Mouse (Mus musculus) kidney, embryonic 15.5 days (tissue): ENCODE measurements at regions not wholly inside any gene's neighbourhood (a gene's known extent, or its start where the extent isn't known, plus 50 kb on each side); places are given as distances from the start of the nearest gene placed in this dataset.

Experiments
- ATAC-seq: fragments of 200-750 bp; cut with Nextera tagmentation; replicated peaks from 2 replicates; pipeline ENCODE4 v1.8.0; 2017; ENCODE audit warnings: moderate TSS enrichment; ENCODE audit not compliant: low FRiP score
- H3K27ac ChIP-seq: fragments of 300-500 bp; sonication (generic); 2 replicates; pipeline ENCODE4 v1.5.1; 2015; ENCODE audit warnings: mild to moderate bottlenecking, inconsistent platforms
- H3K27me3 ChIP-seq: fragments of 300-500 bp; sonication (generic); 2 replicates; pipeline ENCODE4 v1.6.1; 2015; ENCODE audit warnings: inconsistent platforms
- H3K36me3 ChIP-seq: fragments of 300-500 bp; sonication (generic); 2 replicates; pipeline ENCODE4 v1.6.1; 2015; ENCODE audit warnings: inconsistent platforms
- H3K4me1 ChIP-seq: fragments of 300-500 bp; sonication (generic); 2 replicates; pipeline ENCODE4 v1.6.1; 2015; ENCODE audit warnings: inconsistent platforms
- H3K4me2 ChIP-seq: fragments of 300-500 bp; sonication (generic); 2 replicates; pipeline ENCODE4 v1.6.1; 2015; ENCODE audit warnings: moderate library complexity, mild to moderate bottlenecking, inconsistent platforms
- H3K4me3 ChIP-seq: fragments of 300-500 bp; sonication (generic); replicated peaks from 2 replicates; pipeline ENCODE4 v1.5.1; 2015; ENCODE audit warnings: mild to moderate bottlenecking, inconsistent platforms
- H3K9ac ChIP-seq: fragments of 300-500 bp; sonication (generic); 2 replicates; pipeline ENCODE4 v1.6.1; 2015; ENCODE audit warnings: mild to moderate bottlenecking, inconsistent platforms
- H3K9me3 ChIP-seq: fragments of 300-500 bp; sonication (generic); replicated peaks from 2 replicates; pipeline ENCODE4 v1.6.1; 2016; ENCODE audit warnings: inconsistent platforms
- WGBS: fragments of 180-500 bp; shearing (Covaris S2); methylation state at CpG from one replicate; pipeline ENCODE4 v1.1.7; 2015; ENCODE audit warnings: mixed read lengths; 5-methylcytosine and 5-hydroxymethylcytosine counted together

GRCm38 (mm10) chr3:62985033-62985432 lies 256.3 kb upstream of the Mme start:
- ATAC-seq, result no peak
- H3K4me1 ChIP-seq, result peaks cover 4% of the 10 kb centered on the region; the same call in 1 of the 2 replicates
- H3K4me2 ChIP-seq, result no peak overlapping the region
- no peaks in the 10 kb centered on the region for H3K27me3 ChIP-seq
- 55% methylated on average over 4 of the region's 4 CpGs for WGBS
- H3K36me3 ChIP-seq, result no peaks in the 10 kb centered on the region
- no peak overlapping the region for H3K27ac ChIP-seq
- H3K9ac ChIP-seq, result no peak overlapping the region
- H3K4me3 ChIP-seq, result no peak overlapping the region
- no peaks in the 10 kb centered on the region for H3K9me3 ChIP-seq

- Histone ChIP-seq H3K36me3 (no peaks in the 10 kb centered on the region), H3K4me1 (no peaks in the 10 kb centered on the region), H3K9me3 (no peaks in the 10 kb centered on the region), H3K4me3 (no peak overlapping the region), H3K4me2 (no peak overlapping the region), H3K9ac (no peak overlapping the region), H3K27me3 (no peaks in the 10 kb centered on the region), H3K27ac (no peak overlapping the region)
- WGBS, result 88% methylated on average over 1 of the region's 1 CpGs
- ATAC-seq, result no peak
These were observed 264.4 kb upstream of the Mme start for GRCm38 (mm10) chr3:62976906-62977305.

GRCm38 (mm10) chr3:62963244-62963643 lies 278.1 kb upstream of the Mme start:
- Histone ChIP-seq H3K36me3 (no peaks in the 10 kb centered on the region), H3K27ac (no peak overlapping the region), H3K4me1 (no peaks in the 10 kb centered on the region), H3K9ac (no peak overlapping the region), H3K9me3 (no peaks in the 10 kb centered on the region), H3K4me2 (no peak overlapping the region), H3K4me3 (no peak overlapping the region), H3K27me3 (no peaks in the 10 kb centered on the region)
- 42% methylated on average over 1 of the region's 1 CpGs for WGBS
- ATAC-seq, result no peak

GRCm38 (mm10) chr3:62962608-62963007 lies 278.7 kb upstream of the Mme start:
- Histone ChIP-seq H3K4me3 (no peak overlapping the region), H3K9me3 (no peaks in the 10 kb centered on the region), H3K27me3 (no peaks in the 10 kb centered on the region), H3K4me2 (no peak overlapping the region), H3K27ac (no peak overlapping the region), H3K9ac (no peak overlapping the region), H3K4me1 (no peaks in the 10 kb centered on the region), H3K36me3 (no peaks in the 10 kb centered on the region)
- WGBS, result 42% methylated on average over 4 of the region's 4 CpGs
- ATAC-seq, result no peak

- no peak overlapping the region for H3K27ac ChIP-seq
- ATAC-seq, result no peak
- H3K9ac ChIP-seq, result no peak overlapping the region
- no peak overlapping the region for H3K4me3 ChIP-seq
- no peaks in the 10 kb centered on the region for H3K4me1 ChIP-seq
- no peaks in the 10 kb centered on the region for H3K9me3 ChIP-seq
- H3K27me3 ChIP-seq, result no peaks in the 10 kb centered on the region
- no peak overlapping the region for H3K4me2 ChIP-seq
- no peaks in the 10 kb centered on the region for H3K36me3 ChIP-seq
These were observed 296.0 kb upstream of the Mme start for GRCm38 (mm10) chr3:62945356-62945755.

GRCm38 (mm10) chr3:62938601-62939000 lies 302.7 kb upstream of the Mme start:
- Histone ChIP-seq H3K27me3 (no peaks in the 10 kb centered on the region), H3K36me3 (no peaks in the 10 kb centered on the region), H3K4me3 (no peak overlapping the region), H3K4me1 (no peaks in the 10 kb centered on the region), H3K4me2 (no peak overlapping the region), H3K9me3 (no peaks in the 10 kb centered on the region), H3K9ac (no peak overlapping the region), H3K27ac (no peak overlapping the region)
- 78% methylated on average over 1 of the region's 1 CpGs for WGBS
- ATAC-seq, result no peak

- H3K4me2 ChIP-seq, result no peak overlapping the region
- no peak overlapping the region for H3K27ac ChIP-seq
- H3K9ac ChIP-seq, result no peak overlapping the region
- H3K9me3 ChIP-seq, result no peaks in the 10 kb centered on the region
- no peaks in the 10 kb centered on the region for H3K4me1 ChIP-seq
- ATAC-seq, result no peak
- H3K27me3 ChIP-seq, result no peaks in the 10 kb centered on the region
- no peak overlapping the region for H3K4me3 ChIP-seq
- H3K36me3 ChIP-seq, result no peaks in the 10 kb centered on the region
- 9% methylated on average over 1 of the region's 1 CpGs for WGBS
These were observed 316.9 kb upstream of the Mme start for GRCm38 (mm10) chr3:62924441-62924840.

GRCm38 (mm10) chr3:62916899-62917298 lies 312.0 kb upstream of the Gpr149 start:
- Histone ChIP-seq H3K4me2 (no peak overlapping the region), H3K4me3 (no peak overlapping the region), H3K9me3 (no peaks in the 10 kb centered on the region), H3K27me3 (no peaks in the 10 kb centered on the region), H3K9ac (no peak overlapping the region), H3K4me1 (no peaks in the 10 kb centered on the region), H3K27ac (no peak overlapping the region), H3K36me3 (no peaks in the 10 kb centered on the region)
- 27% methylated on average over 1 of the region's 1 CpGs for WGBS
- ATAC-seq, result no peak

GRCm38 (mm10) chr3:62885104-62885503 lies 280.2 kb upstream of the Gpr149 start:
- no peak for ATAC-seq
- Histone ChIP-seq H3K27me3 (no peaks in the 10 kb centered on the region), H3K4me2 (no peak overlapping the region), H3K9me3 (no peaks in the 10 kb centered on the region), H3K4me3 (no peak overlapping the region), H3K9ac (no peak overlapping the region), H3K4me1 (no peaks in the 10 kb centered on the region), H3K27ac (no peak overlapping the region), H3K36me3 (no peaks in the 10 kb centered on the region)

- H3K4me2 ChIP-seq, result no peak overlapping the region
- H3K4me1 ChIP-seq, result no peaks in the 10 kb centered on the region
- no peaks in the 10 kb centered on the region for H3K27me3 ChIP-seq
- 75% methylated on average over 3 of the region's 3 CpGs for WGBS
- H3K9ac ChIP-seq, result no peak overlapping the region
- H3K9me3 ChIP-seq, result no peaks in the 10 kb centered on the region
- ATAC-seq, result no peak
- no peak overlapping the region for H3K4me3 ChIP-seq
- no peaks in the 10 kb centered on the region for H3K36me3 ChIP-seq
- H3K27ac ChIP-seq, result no peak overlapping the region
These were observed 277.6 kb upstream of the Gpr149 start for GRCm38 (mm10) chr3:62882310-62883073.

- Histone ChIP-seq H3K27me3 (no peaks in the 10 kb centered on the region), H3K27ac (no peak overlapping the region), H3K4me3 (no peak overlapping the region), H3K9ac (no peak overlapping the region), H3K4me2 (no peak overlapping the region), H3K36me3 (no peaks in the 10 kb centered on the region), H3K4me1 (no peaks in the 10 kb centered on the region), H3K9me3 (no peaks in the 10 kb centered on the region)
- WGBS, result 20% methylated on average over 3 of the region's 3 CpGs
- ATAC-seq, result no peak
These were observed 255.8 kb upstream of the Gpr149 start for GRCm38 (mm10) chr3:62860731-62861130.

GRCm38 (mm10) chr3:62835695-62836476 lies 230.9 kb upstream of the Gpr149 start:
- H3K27ac ChIP-seq, result no peak overlapping the region
- no peaks in the 10 kb centered on the region for H3K9me3 ChIP-seq
- no peaks in the 10 kb centered on the region for H3K36me3 ChIP-seq
- WGBS, result 70% methylated on average over 10 of the region's 10 CpGs
- H3K4me3 ChIP-seq, result no peak overlapping the region
- no peaks in the 10 kb centered on the region for H3K27me3 ChIP-seq
- no peak for ATAC-seq
- no peak overlapping the region for H3K4me2 ChIP-seq
- H3K4me1 ChIP-seq, result no peaks in the 10 kb centered on the region
- no peak overlapping the region for H3K9ac ChIP-seq
